Mouse (Mus musculus): ENCODE data around the gene Npc2.

Npc2 gene

GRCm38 (mm10) chr12:84728421-84728820 is 44.5 kb downstream of the Npc2 start:
- no peak for DNase-seq (ENCODE audit: low read depth, low spot score)

GRCm38 (mm10) chr12:84727434-84727833 is 45.5 kb downstream of the Npc2 start:
- no peak for DNase-seq (ENCODE audit: low read depth, low spot score)

GRCm38 (mm10) chr12:84726986-84727385 is 46.0 kb downstream of the Npc2 start:
- no peak for DNase-seq (ENCODE audit: low read depth, low spot score)

GRCm38 (mm10) chr12:84726391-84726790 is 46.6 kb downstream of the Npc2 start:
- DNase-seq (ENCODE audit: low read depth, low spot score): no peak

- DNase-seq (ENCODE audit: low read depth, low spot score): no peak
These were observed 54.3 kb downstream of the Npc2 start for GRCm38 (mm10) chr12:84718462-84719244.

GRCm38 (mm10) chr12:84714578-84714977 is 58.4 kb downstream of the Npc2 start:
- DNase-seq (ENCODE audit: low read depth, low spot score): no peak

- DNase-seq (ENCODE audit: low read depth, low spot score): no peak
These were observed 63.0 kb downstream of the Npc2 start for GRCm38 (mm10) chr12:84709842-84710439.

GRCm38 (mm10) chr12:84707804-84708203 is 65.1 kb downstream of the Npc2 start:
- DNase-seq (ENCODE audit: low read depth, low spot score): no peak

GRCm38 (mm10) chr12:84706886-84707285 is 66.1 kb downstream of the Npc2 start:
- DNase-seq (ENCODE audit: low read depth, low spot score): no peak
